8 mouse cellular contexts compared by ENCODE assay signal in genomic region chr2:153529931-153530766, GRCm38 (mm10). TPM values are rescaled to one million over a fixed set of nuclear protein-coding genes. Genes with fewer than 3 reads are reported as not detected.
DNase-seq lines count a peak whose midpoint lies in the region; ATAC-seq and TF ChIP-seq lines count a peak whose summit lies in the region.

Gene Nol4l (minus strand): TSS chr2:153529971.

- peaks cover 11% of the 10 kb centered on the region for H3K4me1 ChIP-seq in forebrain, embryonic 14.5 days (ENCODE audit: control insufficient read depth, insufficient read depth, low read length)
- peaks cover 18% of the 10 kb centered on the region for H3K4me1 ChIP-seq in lung, embryonic 16.5 days (replicated peaks; ENCODE audit: control insufficient read depth, insufficient read depth, low read length)

- 2% methylated on average over 30 of the region's 86 CpGs for WGBS in forebrain, embryonic 14.5 days
- WGBS in lung, embryonic 16.5 days, result 2% methylated on average over 45 of the region's 86 CpGs

- H3K9ac ChIP-seq in forebrain, embryonic 14.5 days (ENCODE audit: low read length), result peak within 1 kb of the TSS; percentile 80
- peak within 1 kb of the TSS; percentile 71 for H3K9ac ChIP-seq in lung, embryonic 16.5 days (ENCODE audit: low read length)

- no peaks in the 10 kb centered on the region for H3K36me3 ChIP-seq in forebrain, embryonic 14.5 days (ENCODE audit: control insufficient read depth, insufficient read depth, low read length)
- H3K36me3 ChIP-seq in lung, embryonic 16.5 days (ENCODE audit: control insufficient read depth, insufficient read depth, low read length), result no peaks in the 10 kb centered on the region

- DNase-seq in right cerebral cortex, postnatal 10 days (ENCODE audit: low spot score in 2 of 2), result peak; percentile 52 to 67
- DNase-seq in right cerebral cortex, postnatal 36 days (ENCODE audit: low spot score in 2 of 2), result no peak
- DNase-seq in brain, embryonic 14.5 days (ENCODE audit: low read depth), result peak; percentile 56
- peak; percentile 55 for DNase-seq in forebrain, embryonic 14.5 days (ENCODE audit: low spot score)
- peak; percentile 57 for DNase-seq in kidney, postnatal 10 days
- peak; percentile 51 for DNase-seq in right cerebral cortex, postnatal 4 days
- DNase-seq in natural killer cell, adult 2 months (ENCODE audit: low spot score in 2 of 2), result no peak

- no peak for TF ChIP-seq CTCF in brain, embryonic 14.5 days (IDR thresholded peaks at IDR 0.05; ENCODE audit: borderline replicate concordance, extremely low read depth, insufficient read depth, insufficient read length)

- no peaks in the 10 kb centered on the region for H3K9me3 ChIP-seq in forebrain, embryonic 14.5 days (replicated peaks; ENCODE audit: control insufficient read depth, low read length)
- no peaks in the 10 kb centered on the region; the same call in 1 of the 2 replicates for H3K9me3 ChIP-seq in lung, embryonic 16.5 days (ENCODE audit: control insufficient read depth, low read length)

- H3K27me3 ChIP-seq in forebrain, embryonic 14.5 days (replicated peaks; ENCODE audit: control insufficient read depth, insufficient read depth, low read length), result no peaks in the 10 kb centered on the region
- peaks cover 16% of the 10 kb centered on the region for H3K27me3 ChIP-seq in lung, embryonic 16.5 days (ENCODE audit: control insufficient read depth, insufficient read depth, low read depth, low read length)

- TF ChIP-seq POLR2A in brain, embryonic 14.5 days (IDR thresholded peaks at IDR 0.05; ENCODE audit: borderline replicate concordance, extremely low read depth, insufficient read depth, insufficient read length, poor library complexity, severe bottlenecking), result no peak

- peak within 1 kb of the TSS; percentile 74 for H3K4me3 ChIP-seq in forebrain, embryonic 14.5 days (ENCODE audit: low read depth, low read length)
- H3K4me3 ChIP-seq in lung, embryonic 16.5 days (ENCODE audit: low read length), result peak within 1 kb of the TSS; percentile 61

- H3K4me2 ChIP-seq in forebrain, embryonic 14.5 days (ENCODE audit: low read length), result peak within 1 kb of the TSS; percentile 97
- peak within 1 kb of the TSS; percentile 100 for H3K4me2 ChIP-seq in lung, embryonic 16.5 days (ENCODE audit: low read depth, low read length)

- ATAC-seq in forebrain, embryonic 14.5 days, result peak; percentile 30
- no peak for ATAC-seq in lung, embryonic 16.5 days (ENCODE audit: low read depth)

- peak within 1 kb of the TSS; percentile 88 for H3K27ac ChIP-seq in forebrain, embryonic 14.5 days (ENCODE audit: low read depth, low read length)
- H3K27ac ChIP-seq in lung, embryonic 16.5 days (ENCODE audit: low read length), result no peak within 1 kb of the TSS

RNA-seq across cellular contexts. Expression of gene Nol4l, which starts in this region (rescaled TPM):
- 70.2 and 101 TPM in 2 replicates for polyA plus RNA-seq in brain, embryonic 14.5 days (2012; rRNA removed)
- 31.4 and 42.0 TPM in 2 replicates for polyA plus RNA-seq in forebrain, embryonic 14.5 days (2014; fragmentation: Nextera tagmentation; extraction: Ambion mirVana)
- 8.9 and 9.9 TPM in 2 replicates for polyA plus RNA-seq in lung, embryonic 16.5 days (2015; fragmentation: Nextera tagmentation; extraction: Ambion mirVana)

Comparison
In these comparisons a context has a peak if more than half of its experiments do, and no peak if none do; other contexts are left out.
1. DNase-seq: peak in right cerebral cortex, postnatal 10 days (2 of 2), brain, embryonic 14.5 days (single experiment), forebrain, embryonic 14.5 days (single experiment), kidney, postnatal 10 days (single experiment) and right cerebral cortex, postnatal 4 days (single experiment); none in right cerebral cortex, postnatal 36 days (0 of 2) and natural killer cell, adult 2 months (0 of 2).